Mouse (Mus musculus) CH12.LX (cell line): ENCODE results near the gene Hmgcll1.

Experiments
- CTCF ChIP-seq, 2 experiments: IDR thresholded peaks in 1 of 2; conservative IDR thresholded peaks in 1 of 2; 2 replicates each; pipeline ENCODE4 v1.5.1; 2011 to 2012; ENCODE audit warnings: low read depth in 2 of 2, low read length in 2 of 2, improper control_type of control experiment in 1 of 2, inconsistent platforms in 1 of 2, mild to moderate bottlenecking in 1 of 2, moderate library complexity in 1 of 2
- GABPA ChIP-seq: IDR thresholded peaks from 2 replicates; pipeline ENCODE4 v1.6.1; 2012; ENCODE audit warnings: low read depth, low read length, improper control_type of control experiment, inconsistent platforms; ENCODE audit not compliant: insufficient replicate concordance
- MAFK ChIP-seq: IDR thresholded peaks from 2 replicates; pipeline ENCODE4 v1.6.1; 2011; ENCODE audit warnings: low read length, improper control_type of control experiment; ENCODE audit not compliant: insufficient replicate concordance
- MEF2A ChIP-seq: IDR thresholded peaks from 2 replicates; pipeline ENCODE4 v1.6.1; 2014; ENCODE audit warnings: low read depth, mild to moderate bottlenecking, inconsistent platforms, low read length, improper control_type of control experiment, borderline replicate concordance
- POLR2A ChIP-seq: IDR thresholded peaks from 2 replicates; pipeline ENCODE4 v1.6.1; 2011; ENCODE audit warnings: low read depth, mild to moderate bottlenecking, improper control_type of control experiment, low read length
- RAD21 ChIP-seq: IDR thresholded peaks from 2 replicates; pipeline ENCODE4 v1.6.1; 2011; ENCODE audit warnings: low read depth, mild to moderate bottlenecking, low read length, improper control_type of control experiment, moderate library complexity
- RCOR1 ChIP-seq: conservative IDR thresholded peaks from 2 replicates; pipeline ENCODE4 v1.6.1; 2012; ENCODE audit warnings: low read depth, mild to moderate bottlenecking, inconsistent platforms, low read length, improper control_type of control experiment
- TCF12 ChIP-seq: IDR thresholded peaks from 2 replicates; pipeline ENCODE4 v1.6.1; 2014; ENCODE audit warnings: low read depth, mild to moderate bottlenecking, inconsistent platforms, low read length, improper control_type of control experiment
- USF1 ChIP-seq: IDR thresholded peaks from 2 replicates; pipeline ENCODE4 v1.6.1; 2014; ENCODE audit warnings: low read depth, mild to moderate bottlenecking, inconsistent platforms, low read length, improper control_type of control experiment
- ZC3H11A ChIP-seq: IDR thresholded peaks from 2 replicates; pipeline ENCODE4 v1.6.1; 2012; ENCODE audit warnings: low read depth, mild to moderate bottlenecking, inconsistent platforms, low read length, improper control_type of control experiment
- ZMIZ1 ChIP-seq: IDR thresholded peaks from 2 replicates; pipeline ENCODE4 v1.6.1; 2012; ENCODE audit warnings: low read depth, mild to moderate bottlenecking, inconsistent platforms, low read length, improper control_type of control experiment

DNA sequence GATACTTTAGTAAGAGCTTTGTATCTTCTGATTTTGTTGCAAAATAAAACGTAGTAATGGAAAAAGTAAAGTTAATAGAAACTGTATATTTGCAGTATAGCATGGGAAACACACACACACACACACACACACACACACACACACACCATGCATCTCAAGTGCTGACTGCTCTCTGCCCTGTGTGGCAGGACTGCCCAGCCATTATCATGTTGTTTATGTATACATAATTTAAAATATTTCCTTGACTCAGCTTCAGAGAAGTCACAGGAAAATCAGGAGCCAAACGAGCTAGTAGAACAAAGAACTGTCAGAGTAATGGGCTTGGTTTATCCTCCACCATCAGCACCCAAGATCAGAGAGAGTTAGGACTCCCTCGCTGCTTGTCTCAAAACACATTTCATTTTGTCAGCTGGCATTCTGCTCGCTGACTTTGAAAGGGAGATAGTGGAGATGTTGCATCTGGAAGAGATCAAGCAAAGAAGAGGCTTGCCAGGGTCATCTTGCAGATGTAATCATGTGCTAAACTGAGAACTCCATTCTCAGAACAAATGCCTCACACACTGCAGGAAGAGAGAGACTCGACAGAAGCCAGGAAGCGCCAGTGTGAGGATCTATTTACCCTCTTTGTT lies 7.2 kb upstream of the Hmgcll1 start:
- TF ChIP-seq CTCF (conservative IDR thresholded peaks at IDR 0.05 in 1 of 2, IDR thresholded peaks at IDR 0.05 in 1 of 2; ENCODE audit: low read depth in 2 of 2, low read length in 2 of 2): no peak
- no peak for TF ChIP-seq RCOR1
- no peak for TF ChIP-seq MAFK
- TF ChIP-seq RAD21: no peak
- TF ChIP-seq POLR2A: no peak
- no peak for TF ChIP-seq MEF2A
- no peak for TF ChIP-seq GABPA
- TF ChIP-seq ZC3H11A: no peak
- no peak for TF ChIP-seq ZMIZ1
- TF ChIP-seq TCF12: no peak
- no peak for TF ChIP-seq USF1
